Mouse (Mus musculus) E14TG2a.4 (cell line): ENCODE results near the gene Cd300lf.

ENCODE experiments used
- CTCF ChIP-seq: conservative IDR thresholded peaks from 2 replicates; pipeline ENCODE4 v1.5.1; 2014; ENCODE audit warnings: low read length
- POU5F1 ChIP-seq: IDR thresholded peaks from 2 replicates; pipeline ENCODE4 v1.6.1; 2014; ENCODE audit warnings: low read length, borderline replicate concordance

GRCm38 (mm10) chr11:115147813-115148212 is 14.0 kb upstream of the Cd300lf start:
- TF ChIP-seq CTCF: no peak
- no peak for TF ChIP-seq POU5F1
